10 mouse cellular contexts compared by ENCODE assay signal in the genomic region with DNA sequence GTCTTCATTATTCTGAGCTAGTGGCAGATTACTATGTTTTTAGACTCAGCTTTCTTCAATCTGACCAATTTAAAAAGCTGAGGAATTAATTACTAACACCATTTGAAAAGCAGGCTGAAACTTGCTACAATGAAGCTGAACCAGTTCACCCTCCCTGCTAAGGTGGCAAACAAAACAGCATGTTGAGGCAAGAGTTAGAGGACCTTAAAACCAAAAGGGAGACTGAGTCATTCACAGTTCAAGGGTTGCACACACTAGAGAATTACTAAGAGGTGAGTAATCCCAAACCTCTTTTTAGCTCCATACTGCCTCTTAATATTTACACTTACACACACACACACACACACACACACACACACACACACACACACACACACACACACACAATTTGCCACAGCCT. TPM values are rescaled to one million over a fixed set of nuclear protein-coding genes. Genes with fewer than 3 reads are reported as not detected.
"Had no signal": no experiment of that assay in that cellular context is flagged by ENCODE, and none has a peak within 500 bp of the region (broad histone marks: within the 10 kb centered on the region; RNA-seq: fewer than 3 reads in every experiment).

No protein-coding gene starts in this region.

- DNase-seq: kidney, postnatal 10 days; kidney, postnatal 4 days; liver; liver, embryonic 13.5 days; liver, postnatal 0 days; lung, postnatal 14 days; retina, postnatal 1 day; thymus, adult 2 months; thymus, postnatal 25 days had no signal

RNA-seq across cellular contexts. Expression of gene Kcp, which starts 39.8 kb away (rescaled TPM):
- polyA plus RNA-seq: macrophage had no signal
